Mouse (Mus musculus): ENCODE measurements around the gene Aldh16a1.

GRCm38 (mm10) chr7:45189600-45189999, 35.2 kb upstream of the Aldh16a1 start:
- TF ChIP-seq CTCF (IDR thresholded peaks at IDR 0.05; ENCODE audit: borderline replicate concordance, control insufficient read depth, extremely low read depth, insufficient read depth, low read length, poor library complexity) = no peak
- TF ChIP-seq POLR2A (IDR thresholded peaks at IDR 0.05; ENCODE audit: control insufficient read depth, extremely low read depth, insufficient read depth, low read length, poor library complexity) = no peak
